Mouse (Mus musculus) Muller cell, postnatal 12 days (primary cell): ENCODE results near the gene Eif3a.
A peak's percentile ranks its signal among the peaks of the same experiment; 100 is the strongest.

Source experiments
- DNase-seq: peaks from one replicate; pipeline ENCODE4 v3.0.0-alpha.2; 2015; ENCODE audit errors: inconsistent ontology term

Eif3a gene

DNA sequence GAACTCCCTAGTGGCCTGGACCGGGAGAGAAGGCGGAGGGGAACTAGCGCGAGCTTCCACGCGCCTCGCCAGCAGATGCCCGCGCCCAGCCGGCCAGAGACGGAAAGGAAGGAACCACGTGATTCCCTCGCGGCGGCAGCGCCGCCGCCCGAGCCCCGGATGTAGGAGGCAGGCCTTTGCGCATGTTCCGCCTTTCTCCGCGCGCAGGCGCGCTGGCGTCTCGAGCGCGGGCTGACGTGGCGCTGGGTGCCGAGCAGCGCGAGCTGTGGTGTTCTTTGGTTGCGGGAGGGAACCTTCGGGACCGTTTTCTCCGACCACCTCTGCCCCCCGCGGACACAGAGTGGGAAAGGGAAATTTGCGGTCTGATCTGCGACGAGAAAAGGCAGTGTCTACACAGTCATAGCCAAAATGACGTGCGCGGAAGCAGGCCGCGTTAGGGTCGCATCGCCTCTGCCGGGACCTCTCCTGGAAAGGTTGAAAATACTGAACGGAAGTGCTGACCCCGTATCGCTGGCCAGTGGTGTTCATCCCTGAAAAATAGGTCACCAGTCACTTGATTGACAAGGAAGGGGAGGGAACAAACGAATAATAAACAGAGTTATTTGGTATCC, at the start of gene Eif3a:
TSS of gene Eif3a (minus strand) at position 108 of the 611 bp plus-strand sequence.
- peak; percentile 97 for DNase-seq

DNA sequence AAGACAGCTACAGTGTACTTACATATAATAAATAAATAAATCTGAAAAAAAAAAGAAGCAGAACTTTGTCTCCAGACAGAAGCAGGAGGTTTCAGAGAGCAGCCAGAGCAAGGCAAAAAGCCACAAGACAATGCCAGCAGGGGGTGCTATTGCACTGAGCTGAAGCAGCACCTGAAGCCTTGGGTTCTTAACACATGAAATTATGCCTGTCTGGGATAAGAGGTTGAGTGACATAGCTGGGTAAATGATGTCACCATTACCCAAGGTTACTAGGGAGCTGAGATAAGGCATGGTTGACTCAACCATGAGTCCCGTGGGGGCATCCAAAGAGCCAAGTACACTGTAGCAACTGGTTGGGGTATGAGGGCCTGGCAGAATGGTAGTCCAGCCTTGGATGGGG, 47.3 kb upstream of the Eif3a start:
- DNase-seq: peak; percentile 32

DNA sequence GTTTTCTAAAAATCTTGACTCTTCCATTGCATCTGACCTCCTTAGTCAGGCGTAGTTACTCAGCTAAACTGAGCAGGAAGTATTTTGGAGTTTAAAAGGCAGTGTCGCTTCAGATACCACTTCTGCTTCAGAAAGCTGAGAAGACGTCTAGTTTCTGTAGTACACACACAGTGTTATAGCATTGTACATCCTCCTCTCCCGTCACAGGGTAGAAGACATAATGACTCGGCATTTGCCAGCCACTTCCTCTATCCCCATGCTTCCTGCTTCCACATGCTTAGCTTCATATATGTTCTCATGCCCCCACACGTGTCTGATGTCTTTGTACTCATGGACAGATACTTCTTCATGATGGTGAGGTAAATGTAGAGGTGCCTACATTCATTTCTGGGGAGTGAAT, 28.2 kb upstream of the Eif3a start:
- DNase-seq: no peak

DNA sequence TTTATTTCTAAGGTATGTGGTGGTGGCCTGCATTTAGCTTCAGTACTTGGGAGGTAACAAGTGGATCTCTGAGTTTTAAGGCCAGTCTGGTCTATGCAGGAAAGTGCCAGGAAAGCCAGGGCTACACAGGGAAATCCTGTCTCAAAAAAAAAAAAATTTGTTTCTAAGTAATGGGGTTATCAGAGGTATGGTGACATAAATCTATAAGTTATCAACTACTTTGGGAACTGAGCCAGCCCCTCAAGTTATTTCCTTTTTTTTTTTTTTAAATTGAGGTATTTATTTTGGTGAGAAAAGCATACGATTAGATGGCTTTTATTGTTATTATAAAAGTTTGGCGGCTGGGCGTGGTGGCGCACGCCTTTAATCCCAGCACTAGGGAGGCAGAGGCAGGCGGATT, 22.7 kb upstream of the Eif3a start:
- no peak for DNase-seq

DNA sequence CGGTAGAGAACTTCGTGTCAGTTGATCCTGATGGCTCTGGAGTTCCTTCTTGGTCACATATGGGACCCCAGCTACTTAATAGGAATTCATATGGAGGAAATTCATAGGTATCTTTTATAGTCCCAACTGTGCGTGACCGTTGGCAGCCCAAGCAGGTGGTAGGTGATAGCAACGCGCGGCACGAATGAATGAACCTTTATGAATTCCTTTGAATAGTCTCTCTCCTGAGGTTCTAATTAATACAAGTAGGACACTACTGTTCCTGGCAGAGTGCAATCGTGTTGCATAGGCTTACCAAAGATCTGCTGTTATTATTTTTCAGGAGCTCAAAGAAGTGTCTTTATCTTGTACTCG, 21.6 kb upstream of the Eif3a start:
- DNase-seq: peak; percentile 55

DNA sequence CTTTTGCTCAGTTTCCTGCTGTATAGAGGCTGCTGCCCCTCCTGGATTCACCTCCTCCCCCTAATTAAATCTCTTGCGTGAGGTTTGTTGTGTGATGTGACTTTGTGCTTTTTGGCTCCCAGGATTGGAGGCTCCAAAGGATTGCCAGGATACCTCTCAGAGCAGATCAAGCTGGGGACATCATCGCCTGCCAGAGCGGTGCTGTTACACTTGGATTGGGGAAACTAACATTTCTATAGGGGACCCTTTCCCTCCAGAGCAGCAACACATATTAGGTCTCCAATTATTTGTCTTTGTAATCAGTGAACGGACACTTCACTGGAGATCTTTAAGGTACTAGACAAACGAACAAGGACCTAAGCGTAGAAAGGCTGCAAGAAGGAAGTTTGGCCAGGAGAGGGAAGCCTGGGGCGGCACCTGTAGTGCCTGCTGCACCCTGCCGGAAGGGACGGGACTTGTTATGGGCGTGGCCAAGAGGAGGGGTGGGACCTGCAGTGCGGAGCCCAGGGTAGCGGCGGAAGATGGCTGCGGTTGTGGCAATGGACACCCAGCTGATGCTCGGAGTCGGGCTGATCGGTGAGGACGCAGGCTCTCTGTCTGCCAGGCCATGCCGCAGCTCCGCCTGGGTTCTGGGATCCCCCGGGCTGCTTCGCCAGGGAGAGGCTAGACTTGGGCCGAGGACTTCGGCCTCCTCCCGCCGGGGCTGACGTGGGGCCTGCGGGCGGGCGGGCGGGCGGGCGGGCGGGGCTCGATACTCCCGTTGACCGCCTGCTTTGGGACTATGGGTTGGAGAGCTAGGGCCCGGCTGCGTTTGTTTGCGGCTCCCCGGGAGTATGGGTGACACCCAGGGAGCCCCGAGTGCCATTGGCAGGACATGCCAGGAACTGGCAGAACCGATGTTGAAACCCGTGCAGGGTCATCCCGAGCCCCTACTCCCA, 20.9 kb upstream of the Eif3a start, which contains the start of gene Fam45a:
TSS of gene Fam45a (plus strand) at position 488 of the 938 bp plus-strand sequence.
- DNase-seq: peak; percentile 95

DNA sequence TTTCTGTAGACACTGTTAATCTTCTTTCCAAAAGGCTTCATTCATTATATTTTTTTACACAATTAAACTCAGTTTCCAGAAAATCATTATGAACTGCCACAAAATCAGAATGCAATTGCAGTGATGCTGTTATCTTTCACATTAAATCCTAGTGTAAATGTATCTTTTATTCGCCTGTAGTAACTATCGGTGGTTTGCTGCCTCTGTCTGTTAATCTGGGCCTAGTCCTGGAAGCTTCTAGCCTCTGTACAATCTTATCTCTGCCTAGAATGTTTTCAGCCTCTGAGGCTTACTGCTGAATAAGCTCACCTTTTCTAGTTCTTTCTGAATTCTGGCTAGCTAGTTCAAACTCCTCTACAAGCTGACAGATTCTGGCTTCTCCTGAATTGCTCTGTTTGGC, 19.5 kb upstream of the Eif3a start:
- no peak for DNase-seq

DNA sequence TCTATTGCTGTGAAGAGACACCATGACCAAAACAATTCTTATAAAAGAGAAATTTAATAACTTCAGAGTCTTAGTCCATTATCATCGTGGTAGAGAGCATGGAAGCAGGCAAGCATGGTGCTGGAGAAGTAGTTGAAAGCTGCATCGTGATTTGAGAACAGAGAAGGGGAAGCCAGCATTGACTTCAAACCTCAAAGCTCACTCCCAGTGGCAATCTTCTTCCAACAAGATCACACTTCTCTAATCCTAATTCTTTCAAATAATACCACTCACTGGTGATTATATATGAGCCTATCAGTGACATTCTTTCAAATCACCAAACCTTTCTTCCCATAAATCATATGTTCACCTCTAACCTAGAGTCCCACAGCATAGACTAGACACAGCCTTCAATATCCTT, 14.4 kb upstream of the Eif3a start:
- DNase-seq: no peak

DNA sequence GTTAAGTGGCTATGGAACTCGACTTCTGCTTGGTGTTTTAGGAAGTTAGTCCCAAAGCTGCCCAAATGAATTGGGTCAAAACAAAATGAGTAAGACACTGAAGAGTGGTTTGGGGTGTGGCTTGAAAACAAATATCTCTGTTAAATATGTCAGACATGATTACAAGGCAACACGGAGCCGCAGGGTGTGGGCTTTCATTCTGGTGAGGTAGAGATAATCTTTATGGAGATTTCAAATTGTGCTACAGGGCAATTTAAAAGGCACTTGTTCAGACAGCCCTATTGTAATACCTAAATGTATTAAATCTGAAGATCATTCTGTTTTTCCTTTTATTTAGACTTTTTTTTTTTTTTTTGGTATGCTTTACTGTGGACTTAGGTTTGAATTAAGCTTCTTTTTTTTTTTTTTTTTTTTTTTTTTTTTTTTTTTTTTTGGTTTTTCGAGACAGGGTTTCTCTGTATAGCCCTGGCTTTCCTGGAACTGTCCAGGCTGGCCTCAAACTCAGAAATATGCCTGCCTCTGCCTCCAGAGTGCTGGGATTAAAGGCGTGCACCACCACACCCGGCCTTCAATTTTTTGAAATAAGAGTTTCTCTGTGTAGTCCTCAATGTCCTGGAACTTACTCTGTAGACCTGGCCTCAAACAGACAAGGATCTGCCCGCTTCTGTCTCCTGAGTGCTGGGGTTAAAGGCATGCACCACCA, 9.6 kb upstream of the Eif3a start:
- DNase-seq: no peak

DNA sequence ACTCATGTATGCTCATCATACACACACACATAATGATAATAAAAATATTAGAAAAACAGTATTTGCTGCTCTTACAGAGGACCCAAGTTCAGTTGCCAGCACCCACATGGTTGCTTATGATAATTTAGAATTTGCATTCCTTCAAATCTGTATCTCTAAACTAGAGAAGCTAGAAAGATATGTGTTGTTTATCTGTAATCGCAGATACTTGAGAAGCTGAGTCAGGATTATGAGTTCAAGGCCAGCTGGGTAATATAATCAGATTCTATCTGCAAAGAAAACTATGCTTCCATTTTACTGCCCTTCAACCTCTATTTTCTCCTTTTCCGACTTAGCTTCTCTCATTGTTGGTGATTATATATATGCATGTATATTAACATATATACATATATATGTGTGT, 7.0 kb upstream of the Eif3a start:
- no peak for DNase-seq

DNA sequence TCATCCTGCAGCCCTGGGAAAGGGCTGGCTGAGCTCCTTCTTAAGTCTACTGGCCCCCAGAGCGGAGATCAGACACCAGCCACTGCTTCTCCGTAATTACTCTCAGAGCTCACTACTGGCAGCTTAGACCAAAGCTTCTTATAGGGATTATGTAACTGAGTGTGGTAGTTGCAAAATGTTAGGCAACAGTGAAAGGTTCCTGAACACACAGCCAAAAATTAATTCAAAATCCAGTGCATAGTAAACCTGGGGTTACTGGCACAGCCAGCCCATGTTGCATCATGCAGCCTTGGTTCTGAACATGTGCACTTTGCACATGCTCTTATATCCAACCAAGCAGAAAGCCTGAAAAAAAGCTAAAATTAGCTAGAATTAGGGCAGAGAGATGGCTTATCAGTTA, 4.8 kb upstream of the Eif3a start:
- no peak for DNase-seq

DNA sequence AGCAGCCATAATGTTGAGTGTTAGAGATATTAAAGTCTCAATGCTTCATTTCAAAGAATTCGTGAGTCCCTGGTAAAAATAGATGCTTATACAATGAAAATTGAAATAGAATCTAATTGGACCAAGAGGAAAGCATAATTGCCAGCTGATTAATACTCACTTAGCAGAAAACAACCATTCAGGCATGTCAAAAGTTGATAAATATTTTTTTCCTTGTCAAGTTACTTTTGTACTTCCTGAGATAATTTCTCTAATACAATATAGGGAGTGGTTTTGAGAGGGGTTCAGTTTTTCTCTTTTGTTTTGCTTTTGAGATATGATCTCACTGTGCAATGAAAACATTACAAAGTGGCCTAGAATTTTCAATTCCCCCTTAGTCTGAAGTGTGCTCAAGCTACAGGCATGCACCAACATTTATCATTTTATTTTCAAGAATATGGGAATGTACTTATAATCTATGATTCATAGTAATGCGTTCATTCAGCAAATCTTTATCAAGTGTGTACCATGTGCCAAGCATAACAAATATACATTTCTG, 2.8 kb upstream of the Eif3a start:
- no peak for DNase-seq

DNA sequence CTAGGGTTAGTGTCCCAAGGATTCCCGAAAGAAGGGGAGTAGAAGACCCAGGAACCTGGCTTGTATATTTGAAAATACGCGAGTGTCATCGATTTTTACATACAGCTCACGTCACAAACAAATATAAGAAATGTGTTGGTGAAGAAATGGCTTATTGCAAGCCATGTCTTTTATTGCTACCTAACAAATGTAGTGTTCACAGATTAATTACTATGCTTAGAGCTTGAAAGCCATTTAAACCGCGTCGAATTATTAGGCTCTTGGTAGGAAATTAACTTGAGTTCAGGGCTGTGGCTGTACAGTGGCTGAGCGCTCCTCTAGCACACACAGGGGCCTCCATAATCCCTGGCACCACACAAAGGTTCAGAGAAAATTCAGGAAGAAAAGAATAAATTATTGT, 706 bp upstream of the Eif3a start:
- no peak for DNase-seq

DNA sequence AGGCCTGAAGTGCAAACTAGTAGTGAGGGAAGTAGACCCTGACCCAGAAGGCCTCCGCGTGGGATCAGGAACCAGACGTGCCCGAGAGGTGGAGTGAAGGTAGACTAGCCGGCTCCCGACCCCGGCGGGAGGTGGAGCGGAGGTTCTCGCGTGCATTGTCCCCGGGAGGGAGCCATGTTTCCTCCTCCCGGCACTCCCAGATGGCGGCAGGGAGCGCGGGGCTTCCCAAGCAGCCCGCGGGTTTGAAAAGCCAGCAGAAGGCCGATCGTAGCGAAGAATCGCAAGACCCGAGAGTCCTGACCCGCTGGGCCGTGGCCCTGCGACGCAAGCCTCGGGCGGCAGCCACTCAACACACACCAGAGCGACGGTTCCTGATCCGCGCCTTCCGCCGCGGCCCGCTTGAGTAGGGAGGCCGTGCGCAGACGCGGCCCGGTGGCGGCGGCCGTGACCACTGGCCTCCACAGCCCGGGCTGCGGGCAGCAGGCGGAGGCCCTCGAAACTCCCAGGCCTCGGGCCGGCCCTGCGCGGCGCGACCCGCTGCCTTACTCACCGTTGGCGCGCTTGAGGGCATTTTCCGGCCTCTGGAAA, 445 bp downstream of the Eif3a start:
- peak; percentile 73 for DNase-seq

DNA sequence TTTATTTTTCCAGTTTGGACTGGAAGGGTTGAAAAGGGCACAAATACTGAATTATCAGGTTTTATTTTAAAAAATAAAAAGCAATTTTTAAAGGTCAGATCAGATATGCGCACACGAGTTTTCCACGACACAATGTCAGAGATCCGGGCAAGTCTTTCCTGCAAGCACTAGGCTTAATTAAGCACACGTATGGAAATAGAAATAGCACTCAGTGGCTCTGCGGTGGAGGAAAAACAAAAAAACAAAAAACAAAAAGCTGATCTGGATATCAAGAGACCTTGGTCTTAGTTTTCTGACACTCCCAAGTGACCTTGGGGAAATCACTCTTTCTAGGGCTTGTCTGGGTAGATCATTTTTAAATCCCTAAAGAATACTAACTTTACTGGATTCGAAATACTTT, 1.0 kb downstream of the Eif3a start:
- DNase-seq: no peak

DNA sequence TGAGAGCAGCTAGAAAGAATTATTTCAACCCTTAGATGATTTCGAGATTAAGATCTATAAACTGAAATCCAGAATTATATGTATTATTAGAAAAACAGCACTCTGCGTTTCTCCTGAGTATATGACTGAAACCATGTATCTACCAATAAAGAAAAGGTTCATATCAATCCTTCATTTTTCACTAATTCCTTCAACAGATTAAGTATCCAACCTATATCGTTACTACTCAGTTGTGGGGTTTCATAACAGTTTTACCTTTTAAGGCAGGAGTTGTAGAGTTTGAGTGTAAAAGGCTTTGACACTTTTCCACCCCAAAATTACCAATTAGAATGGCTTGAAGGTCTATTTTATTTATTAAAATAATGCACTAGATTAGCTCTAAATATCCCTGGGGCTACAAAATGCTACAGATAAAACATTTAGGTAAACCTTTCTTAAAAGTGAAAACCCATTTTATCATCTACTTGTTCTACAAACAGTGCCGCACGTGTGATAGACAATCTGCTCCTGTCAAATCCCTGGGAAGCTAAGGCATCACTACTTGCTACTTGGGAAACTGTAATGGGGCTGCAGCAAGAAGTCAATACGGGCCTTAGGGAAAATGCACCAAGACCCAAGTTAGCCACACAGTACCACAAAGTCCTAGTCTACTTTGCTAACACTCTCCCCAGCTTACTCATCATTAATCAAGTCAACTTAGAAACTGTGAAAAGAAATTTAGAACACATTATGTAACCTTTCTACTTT, 2.1 kb downstream of the Eif3a start:
- DNase-seq: peak; percentile 4

DNA sequence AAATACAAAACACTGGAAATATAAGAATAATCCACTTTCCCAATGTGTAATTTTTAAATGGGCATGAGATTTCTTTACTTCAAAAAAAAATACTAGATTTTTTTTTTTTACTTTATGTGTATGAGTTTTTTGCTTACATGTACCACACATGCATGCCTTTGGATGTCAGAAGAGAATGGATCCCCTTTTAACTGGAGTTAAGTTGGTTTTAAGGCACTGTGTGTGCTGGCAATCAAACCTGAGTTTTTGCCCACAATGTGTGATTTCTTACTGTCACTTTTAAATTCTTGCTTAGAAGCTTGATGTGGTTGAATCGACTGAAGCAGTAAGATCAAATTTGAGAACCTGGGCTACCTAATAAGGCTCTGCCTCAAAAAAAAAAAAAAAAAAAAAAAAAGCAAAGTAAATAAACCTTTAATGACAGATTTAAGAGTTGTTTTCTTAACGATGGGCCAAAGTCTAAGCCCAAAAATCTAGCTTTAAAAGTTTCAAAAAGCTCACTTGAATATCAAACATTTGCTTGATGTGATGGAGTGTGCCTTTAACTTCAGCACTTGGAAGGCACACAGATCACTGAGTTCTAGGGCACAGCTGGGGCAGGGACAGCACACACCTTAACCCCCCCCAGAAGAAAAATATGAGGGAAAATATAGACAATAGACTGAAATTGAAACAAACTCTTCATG, 2.9 kb downstream of the Eif3a start:
- no peak for DNase-seq

DNA sequence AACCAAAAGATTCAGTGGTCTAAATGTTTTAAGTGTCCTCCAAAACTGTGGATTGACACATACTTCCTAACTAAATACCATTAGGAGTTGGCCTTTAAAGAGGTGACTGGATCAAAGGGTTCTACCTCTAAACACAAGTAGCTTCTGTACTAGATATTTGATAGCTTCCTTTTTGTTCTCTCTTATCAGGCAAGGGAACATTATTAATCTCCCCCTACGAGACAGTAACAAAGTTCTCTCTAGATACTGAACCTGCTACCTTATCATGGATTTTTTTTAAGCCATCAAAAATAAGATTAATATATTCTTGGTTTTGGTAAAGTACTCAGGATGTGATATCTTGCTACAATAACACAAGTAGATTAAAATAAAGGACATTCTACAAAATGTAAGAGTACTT, 5.7 kb downstream of the Eif3a start:
- no peak for DNase-seq

DNA sequence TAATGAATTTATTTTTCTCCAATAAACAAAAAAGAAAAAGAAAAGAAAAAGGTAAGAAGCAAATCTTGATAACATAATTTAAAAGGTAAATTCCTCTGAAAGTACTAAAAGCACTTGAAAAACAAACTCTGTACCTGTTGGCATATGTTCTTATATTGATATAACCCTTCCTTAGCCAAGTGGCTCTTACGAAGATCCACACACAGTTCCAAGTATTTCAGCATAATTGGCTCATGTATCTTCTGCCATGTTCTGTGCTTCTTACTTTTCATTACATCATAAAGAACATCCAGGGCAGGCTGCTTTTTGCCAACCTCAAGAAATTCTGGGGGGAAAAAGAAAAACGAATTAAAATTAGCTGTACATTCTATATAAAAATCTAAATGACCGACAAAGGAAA, 8.4 kb downstream of the Eif3a start:
- DNase-seq: no peak

DNA sequence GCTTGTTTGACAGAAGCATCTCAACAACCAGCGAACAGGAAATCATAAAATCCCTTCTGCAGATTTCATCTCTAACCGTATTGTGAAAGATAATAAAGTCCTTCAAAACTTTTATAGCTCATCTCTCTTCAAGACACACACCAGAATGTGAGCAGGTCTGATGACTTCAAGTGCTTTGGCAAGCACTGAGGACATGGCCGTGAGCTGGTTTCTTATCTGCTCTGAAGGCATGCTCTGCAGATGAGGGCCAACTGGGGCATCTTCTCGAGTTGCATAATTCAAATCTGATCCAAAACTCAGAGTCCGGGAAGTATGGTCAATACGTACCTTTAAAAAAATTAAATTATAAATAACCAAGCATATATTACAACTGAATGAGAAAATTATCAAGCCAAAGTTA, 17.1 kb downstream of the Eif3a start:
- DNase-seq: no peak
